Mouse (Mus musculus): ENCODE results near the gene Dixdc1.

DNA sequence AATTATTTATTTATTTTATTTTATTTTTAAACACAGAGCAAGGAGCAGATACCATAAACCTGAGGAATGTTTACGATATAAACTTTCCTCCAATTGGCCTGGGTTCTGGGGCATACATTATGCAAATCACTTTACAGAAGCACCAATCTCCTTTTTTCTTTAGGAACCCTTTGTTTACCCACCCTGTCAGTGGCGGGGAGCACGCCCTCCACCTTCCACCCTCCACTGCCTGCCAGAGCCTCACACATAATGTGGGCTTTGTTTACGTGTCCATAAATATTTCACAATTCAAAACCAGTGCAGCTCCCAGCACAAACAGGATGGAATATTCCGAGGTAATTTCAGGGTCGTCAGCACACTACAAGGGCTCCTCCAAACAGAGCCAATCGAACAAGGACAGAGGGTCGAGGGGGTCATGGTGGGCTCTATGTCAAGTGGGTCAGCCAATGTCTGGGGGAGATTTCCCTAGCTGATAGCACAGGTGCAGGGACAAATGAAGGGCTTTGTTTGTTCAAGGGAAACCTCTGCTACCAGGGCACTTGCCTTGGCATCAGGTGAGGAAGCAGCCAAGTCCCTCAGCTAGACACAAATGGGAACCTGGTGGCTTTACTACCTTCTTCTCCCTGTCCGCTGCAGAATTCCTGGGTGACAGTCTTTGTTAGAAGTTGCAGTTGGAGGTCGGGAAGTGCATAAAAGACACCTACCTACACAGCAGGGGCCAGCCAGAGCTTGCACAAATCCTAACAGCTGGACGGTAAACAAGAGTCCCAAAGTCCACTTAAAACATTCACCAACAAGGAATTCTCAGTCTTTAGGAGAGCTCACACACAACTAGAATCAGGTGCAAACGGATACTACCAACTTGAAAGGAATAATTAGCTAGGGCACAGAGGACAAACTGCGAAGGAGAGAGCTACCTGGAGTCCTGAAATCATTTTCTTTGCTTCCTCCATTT lies 46.4 kb downstream of the Dixdc1 start:
- TF ChIP-seq CTCF (IDR thresholded peaks at IDR 0.05; ENCODE audit: low read depth, low read length) (no peak), GATA2 (IDR thresholded peaks at IDR 0.05; ENCODE audit: borderline replicate concordance, low read depth, low read length) (no peak), GATA1 (IDR thresholded peaks at IDR 0.05; ENCODE audit: borderline replicate concordance, low read length) (no peak), TAL1 (conservative IDR thresholded peaks at IDR 0.05; ENCODE audit: low read depth, low read length) (no peak), POLR2AphosphoS5 (IDR thresholded peaks at IDR 0.05; ENCODE audit: insufficient replicate concordance, low read depth, low read length) (no peak)

Data from G1E (cell line).